Comparison of ENCODE assay signal across 17 mouse cellular contexts in the genomic region with DNA sequence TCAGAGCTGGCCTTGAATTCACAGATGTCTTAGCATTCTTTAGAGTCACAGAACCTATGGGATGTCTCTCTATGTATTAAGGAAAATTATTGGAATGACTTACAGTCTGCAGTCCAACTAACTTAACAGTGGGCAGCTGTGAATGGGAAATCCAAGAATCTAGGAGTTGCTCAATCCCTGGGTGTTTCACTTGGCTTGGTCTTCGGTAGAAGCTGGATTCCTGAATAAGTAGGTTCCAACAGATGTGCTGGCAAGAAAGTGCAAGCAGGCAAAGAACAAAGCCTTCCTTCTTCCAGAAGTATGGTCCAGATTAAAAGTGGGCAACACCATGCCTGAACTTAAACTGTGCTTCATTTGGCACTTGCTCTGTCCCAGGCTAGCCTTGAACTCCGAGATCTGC. TPM values are rescaled to one million over a fixed set of nuclear protein-coding genes. Genes with fewer than 3 reads are reported as not detected.
"Had no signal": no experiment of that assay in that cellular context is flagged by ENCODE, and none has a peak within 500 bp of the region (broad histone marks: within the 10 kb centered on the region; RNA-seq: fewer than 3 reads in every experiment).

No protein-coding gene starts in this region.

- H3K9ac ChIP-seq: liver, embryonic 13.5 days; liver, postnatal 0 days; lung, embryonic 15.5 days; midbrain, embryonic 15.5 days had no signal

- ATAC-seq: liver, postnatal 0 days; midbrain, embryonic 15.5 days had no signal

- H3K9me3 ChIP-seq: liver, embryonic 13.5 days; lung, embryonic 15.5 days; megakaryocyte, embryonic 14.5 days; midbrain, embryonic 15.5 days had no signal

- DNase-seq: kidney, adult 8-10 months; kidney, postnatal 25 days; layer of hippocampus, adult 9-11 months; layer of hippocampus, postnatal 36 days; left cerebral cortex, postnatal 4 days; liver; liver, embryonic 13.5 days; liver, postnatal 0 days; right cerebral cortex, postnatal 25 days; thymus, postnatal 36 days had no signal

- H3K4me3 ChIP-seq: liver, embryonic 13.5 days; lung, embryonic 15.5 days; megakaryocyte, embryonic 14.5 days; midbrain, embryonic 15.5 days had no signal

- H3K36me3 ChIP-seq: liver, embryonic 13.5 days; lung, embryonic 15.5 days; midbrain, embryonic 15.5 days had no signal

- H3K27me3 ChIP-seq: liver, embryonic 13.5 days; lung, embryonic 15.5 days; megakaryocyte, embryonic 14.5 days; midbrain, embryonic 15.5 days had no signal

- H3K27ac ChIP-seq: liver, embryonic 13.5 days; lung, embryonic 15.5 days; macrophage; midbrain, embryonic 15.5 days had no signal

- H3K4me2 ChIP-seq: liver, embryonic 13.5 days; lung, embryonic 15.5 days; midbrain, embryonic 11.5 days; midbrain, embryonic 15.5 days had no signal

RNA-seq across cellular contexts. Expression of gene Tmed6, which starts 35.2 kb away (rescaled TPM):
- total RNA-seq: layer of hippocampus, postnatal 36 days; left cerebral cortex, postnatal 4 days; monocyte, adult 5-6 weeks had no signal
- polyA plus RNA-seq: macrophage; midbrain, embryonic 11.5 days; midbrain, embryonic 15.5 days; neural tube, embryonic 14.5 days had no signal
